Mouse (Mus musculus): ENCODE measurements around the gene Syk. TPM values are rescaled to one million over a fixed set of nuclear protein-coding genes. Genes with fewer than 3 reads are reported as not detected.

Syk gene
- total and polyA plus RNA-seq, 3 experiments = 0.22 TPM; not detected in 2

DNA sequence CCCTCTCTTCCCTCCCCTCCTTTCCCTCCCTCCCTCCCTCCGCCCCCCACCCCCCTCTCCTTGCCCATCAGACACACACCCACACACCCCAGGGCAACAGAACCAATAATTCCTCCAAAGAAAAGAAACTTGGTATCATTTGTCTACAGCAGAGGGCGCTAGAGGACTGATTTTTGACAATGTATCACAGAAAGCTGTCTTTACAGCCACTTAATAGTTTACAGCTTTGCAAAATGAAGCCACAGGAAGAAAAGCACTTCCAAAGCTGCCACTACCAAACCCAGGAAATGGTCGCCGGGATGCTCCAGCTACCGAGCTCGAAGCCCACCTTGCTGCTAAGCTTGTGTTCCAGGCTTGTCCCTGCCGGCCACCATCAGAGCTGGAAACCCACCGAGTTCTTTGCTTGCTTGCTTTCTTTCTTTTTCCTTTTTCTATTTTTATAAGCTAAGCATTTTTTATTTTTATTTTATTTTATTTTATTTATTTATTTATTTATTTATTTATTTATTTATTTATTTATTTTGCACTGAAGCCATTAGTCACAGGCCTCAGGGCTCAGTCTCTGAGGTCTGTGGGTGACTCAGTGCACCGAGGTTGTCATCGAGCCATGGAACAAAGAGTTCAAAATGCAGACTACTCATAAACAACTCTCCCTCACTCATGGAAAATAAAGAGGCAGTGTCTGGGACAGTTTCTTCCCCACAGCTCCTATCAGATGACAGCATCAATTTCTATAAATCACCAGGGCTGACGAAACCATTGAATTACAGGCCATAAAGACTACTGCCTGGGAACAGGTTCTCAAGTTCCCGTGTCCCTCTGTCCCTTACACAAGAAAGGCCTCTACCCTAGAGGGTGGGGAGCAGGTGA lies 68.6 kb downstream of the Syk start:
- no peaks in the 10 kb centered on the region for H3K27me3 ChIP-seq (ENCODE audit: insufficient read depth, low read length)
- no peak for TF ChIP-seq GATA1 (IDR thresholded peaks at IDR 0.05; ENCODE audit: borderline replicate concordance, low read length)
- no peak for TF ChIP-seq POLR2AphosphoS5 (IDR thresholded peaks at IDR 0.05; ENCODE audit: insufficient replicate concordance, low read depth, low read length)
- TF ChIP-seq GATA2 (IDR thresholded peaks at IDR 0.05; ENCODE audit: borderline replicate concordance, low read depth, low read length) = no peak
- no peak for TF ChIP-seq CTCF (IDR thresholded peaks at IDR 0.05; ENCODE audit: low read depth, low read length)
- no peak for TF ChIP-seq TAL1 (conservative IDR thresholded peaks at IDR 0.05; ENCODE audit: low read depth, low read length)
- no peaks in the 10 kb centered on the region for H3K4me1 ChIP-seq (ENCODE audit: insufficient read depth, low read depth, low read length)
- H3K4me3 ChIP-seq (ENCODE audit: low read depth, low read length) = no peak overlapping the region
- H3K9me3 ChIP-seq (replicated peaks) = peaks cover 86% of the 10 kb centered on the region
- no peak for ATAC-seq (ENCODE audit: extremely low read depth, insufficient number of reproducible peaks, low FRiP score, poor library complexity, severe bottlenecking)
- no peaks in the 10 kb centered on the region for H3K36me3 ChIP-seq (replicated peaks)
- no peak for DNase-seq (ENCODE audit: low spot score)

DNA sequence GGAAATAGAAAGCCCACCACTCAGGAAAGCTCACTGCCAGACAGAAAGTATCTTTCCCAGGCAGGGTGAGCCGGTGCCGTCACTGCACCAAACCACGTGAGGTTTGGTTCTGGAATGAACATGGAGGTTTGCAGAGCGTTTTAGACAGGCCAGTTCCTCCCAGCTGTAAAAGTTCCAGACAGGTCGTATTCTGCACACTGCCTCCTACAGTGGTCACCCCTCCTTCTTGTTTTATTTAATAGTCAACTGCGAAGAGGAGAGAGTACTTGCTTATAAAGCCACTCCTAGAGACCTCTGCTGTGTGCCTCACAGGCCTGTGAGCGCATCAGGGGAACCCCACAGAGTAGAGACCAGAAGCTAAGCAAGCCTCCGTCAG lies 69.3 kb downstream of the Syk start:
- H3K36me3 ChIP-seq (replicated peaks) = no peaks in the 10 kb centered on the region
- DNase-seq (ENCODE audit: low spot score) (no peak), ATAC-seq (ENCODE audit: extremely low read depth, insufficient number of reproducible peaks, low FRiP score, poor library complexity, severe bottlenecking) (no peak)
- H3K4me1 ChIP-seq (ENCODE audit: insufficient read depth, low read depth, low read length) = no peaks in the 10 kb centered on the region
- no peaks in the 10 kb centered on the region for H3K27me3 ChIP-seq (ENCODE audit: insufficient read depth, low read length)
- no peak overlapping the region for H3K4me3 ChIP-seq (ENCODE audit: low read depth, low read length)
- peaks cover 86% of the 10 kb centered on the region for H3K9me3 ChIP-seq (replicated peaks)
- no peak for TF ChIP-seq TAL1 (conservative IDR thresholded peaks at IDR 0.05; ENCODE audit: low read depth, low read length)
- TF ChIP-seq GATA1 (IDR thresholded peaks at IDR 0.05; ENCODE audit: borderline replicate concordance, low read length) = no peak
- TF ChIP-seq POLR2AphosphoS5 (IDR thresholded peaks at IDR 0.05; ENCODE audit: insufficient replicate concordance, low read depth, low read length) = no peak
- no peak for TF ChIP-seq GATA2 (IDR thresholded peaks at IDR 0.05; ENCODE audit: borderline replicate concordance, low read depth, low read length)
- TF ChIP-seq CTCF (IDR thresholded peaks at IDR 0.05; ENCODE audit: low read depth, low read length) = no peak

DNA sequence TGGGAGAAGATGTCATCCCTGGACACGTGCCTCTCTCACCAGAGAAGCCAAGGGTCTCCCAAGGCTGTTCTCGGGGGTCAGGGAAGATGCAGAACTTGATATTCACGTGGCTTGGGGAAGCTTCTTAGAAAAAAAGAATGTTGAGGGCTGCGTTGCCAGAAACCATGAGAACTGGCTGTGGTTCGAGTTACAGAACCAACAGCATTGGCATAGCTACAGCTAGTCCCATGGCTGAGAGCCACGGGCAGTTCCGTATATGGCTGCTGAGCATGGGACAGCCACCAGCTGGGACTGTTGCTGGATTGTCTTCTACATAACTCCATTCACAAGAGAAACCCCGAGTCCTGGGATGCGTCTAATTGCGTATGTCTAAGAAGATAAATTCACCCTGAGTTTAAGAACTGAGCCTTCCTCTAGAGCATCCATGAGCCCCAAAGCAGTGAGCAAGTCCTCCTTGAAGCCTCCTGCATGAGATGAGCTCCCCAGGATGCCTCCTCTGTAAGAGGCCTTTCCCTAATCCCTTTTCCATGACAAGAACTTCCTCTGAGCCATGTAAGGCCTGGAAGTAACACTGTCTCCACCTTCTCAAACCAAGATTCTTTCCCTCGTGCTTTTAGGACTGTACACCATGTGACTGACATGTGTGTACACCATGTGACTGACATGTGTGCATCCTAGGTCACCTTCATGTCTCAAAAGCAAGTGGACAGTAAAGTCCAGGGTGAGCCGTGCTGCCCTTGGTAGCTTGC lies 71.3 kb downstream of the Syk start:
- Histone ChIP-seq H3K4me3 (ENCODE audit: low read depth, low read length) (no peak overlapping the region), H3K4me1 (ENCODE audit: insufficient read depth, low read depth, low read length) (no peaks in the 10 kb centered on the region), H3K9me3 (replicated peaks) (peaks cover 86% of the 10 kb centered on the region), H3K27me3 (ENCODE audit: insufficient read depth, low read length) (no peaks in the 10 kb centered on the region), H3K36me3 (replicated peaks) (no peaks in the 10 kb centered on the region)
- DNase-seq (ENCODE audit: low spot score) (no peak), ATAC-seq (ENCODE audit: extremely low read depth, insufficient number of reproducible peaks, low FRiP score, poor library complexity, severe bottlenecking) (no peak)
- TF ChIP-seq GATA1 (IDR thresholded peaks at IDR 0.05; ENCODE audit: borderline replicate concordance, low read length) (no peak), GATA2 (IDR thresholded peaks at IDR 0.05; ENCODE audit: borderline replicate concordance, low read depth, low read length) (no peak), POLR2AphosphoS5 (IDR thresholded peaks at IDR 0.05; ENCODE audit: insufficient replicate concordance, low read depth, low read length) (no peak), CTCF (IDR thresholded peaks at IDR 0.05; ENCODE audit: low read depth, low read length) (no peak), TAL1 (conservative IDR thresholded peaks at IDR 0.05; ENCODE audit: low read depth, low read length) (no peak)

DNA sequence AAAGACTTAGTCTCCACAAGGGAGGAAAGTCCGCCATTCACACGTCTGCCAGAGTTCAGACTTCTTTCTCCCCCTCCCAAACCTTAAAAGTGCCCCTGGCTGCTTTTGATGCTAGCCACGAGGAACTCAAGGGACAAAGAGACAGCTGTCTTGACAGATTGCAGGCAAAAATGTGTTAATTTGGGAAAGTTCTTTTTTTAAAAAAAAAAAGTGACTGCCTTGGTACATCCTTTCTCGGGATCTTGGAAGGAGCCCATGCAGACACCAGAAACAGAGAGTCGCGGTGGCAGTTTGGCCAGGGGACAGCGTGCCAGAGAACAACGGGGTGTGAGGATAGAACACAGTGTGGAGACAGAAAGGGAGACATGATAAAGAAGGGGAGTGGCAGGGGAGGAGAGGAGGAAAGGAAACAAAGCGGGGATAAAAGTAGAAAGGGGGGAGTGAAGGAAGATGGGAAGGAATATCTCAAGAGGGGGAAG lies 71.9 kb downstream of the Syk start:
- Histone ChIP-seq H3K4me1 (ENCODE audit: insufficient read depth, low read depth, low read length) (no peaks in the 10 kb centered on the region), H3K4me3 (ENCODE audit: low read depth, low read length) (no peak overlapping the region), H3K9me3 (replicated peaks) (peaks cover 85% of the 10 kb centered on the region), H3K36me3 (replicated peaks) (no peaks in the 10 kb centered on the region), H3K27me3 (ENCODE audit: insufficient read depth, low read length) (no peaks in the 10 kb centered on the region)
- DNase-seq (ENCODE audit: low spot score) = no peak
- TF ChIP-seq GATA2 (IDR thresholded peaks at IDR 0.05; ENCODE audit: borderline replicate concordance, low read depth, low read length) (no peak), CTCF (IDR thresholded peaks at IDR 0.05; ENCODE audit: low read depth, low read length) (no peak), GATA1 (IDR thresholded peaks at IDR 0.05; ENCODE audit: borderline replicate concordance, low read length) (no peak), TAL1 (conservative IDR thresholded peaks at IDR 0.05; ENCODE audit: low read depth, low read length) (no peak), POLR2AphosphoS5 (IDR thresholded peaks at IDR 0.05; ENCODE audit: insufficient replicate concordance, low read depth, low read length) (no peak)
- ATAC-seq (ENCODE audit: extremely low read depth, insufficient number of reproducible peaks, low FRiP score, poor library complexity, severe bottlenecking) = no peak

DNA sequence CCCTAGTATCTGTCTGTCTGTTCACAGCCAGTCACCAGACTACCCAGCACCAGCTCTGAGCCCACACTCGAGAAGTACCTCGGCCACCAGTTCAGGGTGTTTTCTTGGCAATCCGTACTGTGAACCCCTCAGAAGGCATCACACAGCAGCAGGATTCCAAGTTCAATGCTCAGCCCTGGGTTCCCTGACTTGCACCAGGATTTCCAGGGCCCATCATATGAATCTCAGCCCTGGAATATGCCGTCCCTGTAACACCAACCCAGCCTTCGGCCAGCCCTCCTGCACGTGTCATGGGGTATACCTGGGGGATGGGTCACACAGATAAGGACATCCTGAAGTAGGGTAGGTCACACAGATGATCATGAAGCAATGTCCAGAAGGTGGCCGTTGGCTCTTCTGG lies 75.0 kb downstream of the Syk start:
- H3K27me3 ChIP-seq (ENCODE audit: insufficient read depth, low read length) = no peaks in the 10 kb centered on the region
- H3K4me1 ChIP-seq (ENCODE audit: insufficient read depth, low read depth, low read length) = no peaks in the 10 kb centered on the region
- H3K36me3 ChIP-seq (replicated peaks) = no peaks in the 10 kb centered on the region
- H3K9me3 ChIP-seq (replicated peaks) = peaks cover 74% of the 10 kb centered on the region
- DNase-seq (ENCODE audit: low spot score) = no peak
- no peak for TF ChIP-seq TAL1 (conservative IDR thresholded peaks at IDR 0.05; ENCODE audit: low read depth, low read length)
- no peak for TF ChIP-seq CTCF (IDR thresholded peaks at IDR 0.05; ENCODE audit: low read depth, low read length)
- no peak for TF ChIP-seq POLR2AphosphoS5 (IDR thresholded peaks at IDR 0.05; ENCODE audit: insufficient replicate concordance, low read depth, low read length)
- TF ChIP-seq GATA2 (IDR thresholded peaks at IDR 0.05; ENCODE audit: borderline replicate concordance, low read depth, low read length) = no peak
- TF ChIP-seq GATA1 (IDR thresholded peaks at IDR 0.05; ENCODE audit: borderline replicate concordance, low read length) = no peak
- no peak overlapping the region for H3K4me3 ChIP-seq (ENCODE audit: low read depth, low read length)
- ATAC-seq (ENCODE audit: extremely low read depth, insufficient number of reproducible peaks, low FRiP score, poor library complexity, severe bottlenecking) = no peak

DNA sequence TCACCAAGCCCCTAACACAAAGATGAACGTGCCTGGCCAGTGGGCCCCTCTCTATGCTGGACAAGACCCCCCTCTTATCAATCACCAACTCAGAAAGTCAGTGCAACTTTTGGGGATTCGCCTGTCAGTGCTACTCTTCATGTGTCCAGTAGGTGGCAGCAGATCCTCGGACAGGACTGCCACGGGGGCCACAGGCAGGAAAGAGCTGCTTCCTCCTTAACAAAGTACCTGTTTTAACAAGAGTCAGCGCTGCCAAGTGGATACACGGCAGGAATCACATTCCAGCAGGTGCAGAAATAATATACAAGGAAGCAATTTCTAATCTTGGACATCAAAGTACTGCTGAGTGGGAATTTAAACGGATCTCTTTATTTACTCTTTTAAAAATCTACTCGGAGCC lies 75.5 kb downstream of the Syk start:
- H3K4me3 ChIP-seq (ENCODE audit: low read depth, low read length) = no peak overlapping the region
- no peaks in the 10 kb centered on the region for H3K27me3 ChIP-seq (ENCODE audit: insufficient read depth, low read length)
- H3K36me3 ChIP-seq (replicated peaks) = no peaks in the 10 kb centered on the region
- TF ChIP-seq CTCF (IDR thresholded peaks at IDR 0.05; ENCODE audit: low read depth, low read length) = peak; percentile 51; the same call in 1 of the 2 replicates
- no peak for TF ChIP-seq GATA1 (IDR thresholded peaks at IDR 0.05; ENCODE audit: borderline replicate concordance, low read length)
- no peak for TF ChIP-seq POLR2AphosphoS5 (IDR thresholded peaks at IDR 0.05; ENCODE audit: insufficient replicate concordance, low read depth, low read length)
- TF ChIP-seq TAL1 (conservative IDR thresholded peaks at IDR 0.05; ENCODE audit: low read depth, low read length) = no peak
- no peak for TF ChIP-seq GATA2 (IDR thresholded peaks at IDR 0.05; ENCODE audit: borderline replicate concordance, low read depth, low read length)
- DNase-seq (ENCODE audit: low spot score) (no peak), ATAC-seq (ENCODE audit: extremely low read depth, insufficient number of reproducible peaks, low FRiP score, poor library complexity, severe bottlenecking) (no peak; the same call in 1 of the 2 replicates)
- peaks cover 74% of the 10 kb centered on the region for H3K9me3 ChIP-seq (replicated peaks)
- no peaks in the 10 kb centered on the region for H3K4me1 ChIP-seq (ENCODE audit: insufficient read depth, low read depth, low read length)
